Mouse (Mus musculus) layer of hippocampus, postnatal 10 days (tissue): ENCODE results near the gene Gse1. TPM values are rescaled to one million over a fixed set of nuclear protein-coding genes. Genes with fewer than 3 reads are reported as not detected.

ENCODE experiments used
- DNase-seq, 2 experiments: peaks; one replicate each; pipeline ENCODE4 v3.0.0; 2021; ENCODE audit warnings: low spot score in 2 of 2
- total RNA-seq, 2 experiments: library from RNA; stranded (reverse); gene quantifications; 2 replicates each; pipeline ENCODE4 v1.2.3; 2021

Gene Gse1
- total RNA-seq, 2 experiments from 2014 or later = 65.0 to 79.3 TPM

GRCm38 (mm10) chr8:120437666-120438395, 209.6 kb downstream of the Gse1 start:
- DNase-seq = peak in 1 of 2 experiments; percentile 57

GRCm38 (mm10) chr8:120439309-120439708, 211.1 kb downstream of the Gse1 start:
- DNase-seq = peak; percentile 64 to 71

- no peak for DNase-seq
Observed at GRCm38 (mm10) chr8:120440739-120441138, 212.5 kb downstream of the Gse1 start.

GRCm38 (mm10) chr8:120441637-120442036, 213.4 kb downstream of the Gse1 start:
- DNase-seq = no peak

GRCm38 (mm10) chr8:120442306-120443003, 214.2 kb downstream of the Gse1 start:
- DNase-seq = no peak

- DNase-seq = no peak
Observed at GRCm38 (mm10) chr8:120445249-120445648, 217.0 kb downstream of the Gse1 start.

GRCm38 (mm10) chr8:120448131-120448530, 219.9 kb downstream of the Gse1 start:
- DNase-seq = no peak

- DNase-seq = no peak
Observed at GRCm38 (mm10) chr8:120449139-120449538, 220.9 kb downstream of the Gse1 start.

- DNase-seq = peak; percentile 72 to 73
Observed at GRCm38 (mm10) chr8:120449608-120450031, 221.4 kb downstream of the Gse1 start.

GRCm38 (mm10) chr8:120452111-120452510, 223.9 kb downstream of the Gse1 start:
- no peak for DNase-seq

GRCm38 (mm10) chr8:120454404-120454803, 226.1 kb downstream of the Gse1 start:
- DNase-seq = no peak

GRCm38 (mm10) chr8:120460375-120460774, 232.1 kb downstream of the Gse1 start:
- peak; percentile 63 to 78 for DNase-seq

GRCm38 (mm10) chr8:120462119-120462551, 233.9 kb downstream of the Gse1 start:
- DNase-seq = no peak

GRCm38 (mm10) chr8:120462611-120463010, 234.4 kb downstream of the Gse1 start:
- no peak for DNase-seq

GRCm38 (mm10) chr8:120463918-120464584, 235.8 kb downstream of the Gse1 start:
- no peak for DNase-seq

GRCm38 (mm10) chr8:120464585-120464937, 236.3 kb downstream of the Gse1 start:
- DNase-seq = no peak

GRCm38 (mm10) chr8:120465710-120466109, 237.5 kb downstream of the Gse1 start:
- peak; percentile 80 to 85 for DNase-seq

- DNase-seq = no peak
Observed at GRCm38 (mm10) chr8:120466266-120466665, 238.0 kb downstream of the Gse1 start.

GRCm38 (mm10) chr8:120467598-120467997, 239.3 kb downstream of the Gse1 start:
- DNase-seq = no peak

GRCm38 (mm10) chr8:120470170-120470569, 241.9 kb downstream of the Gse1 start:
- no peak for DNase-seq

- DNase-seq = peak; percentile 67 to 72
Observed at GRCm38 (mm10) chr8:120471166-120471565, 242.9 kb downstream of the Gse1 start.

- DNase-seq = no peak
Observed at GRCm38 (mm10) chr8:120471752-120472151, 243.5 kb downstream of the Gse1 start.
